Mouse (Mus musculus): ENCODE results near the gene Ccdc14.

- TF ChIP-seq CTCF (IDR thresholded peaks at IDR 0.05; ENCODE audit: low read depth, low read length) = no peak
- no peak for TF ChIP-seq EP300 (IDR thresholded peaks at IDR 0.05; ENCODE audit: insufficient read depth, low read depth, low read length)
- TF ChIP-seq POLR2A (IDR thresholded peaks at IDR 0.05; ENCODE audit: insufficient read depth, low read length) = no peak
These were observed 75.2 kb downstream of the Ccdc14 start for GRCm38 (mm10) chr16:34765666-34766065.
